Mouse (Mus musculus) erythroid progenitor cell, adult 5-6 weeks (primary cell): ENCODE results near the gene Stx3. TPM values are rescaled to one million over a fixed set of nuclear protein-coding genes. Genes with fewer than 3 reads are reported as not detected.

ENCODE experiments used
- ATAC-seq: replicated peaks from 2 replicates; pipeline ENCODE4 v1.8.0; 2016; ENCODE audit warnings: moderate number of reproducible peaks, mild to moderate bottlenecking, moderate TSS enrichment, inconsistent platforms; ENCODE audit not compliant: poor library complexity, low FRiP score, severe bottlenecking
- total RNA-seq, 2 experiments: library from RNA; stranded (forward) in 1 of 2; stranded (reverse) in 1 of 2; fragments of 150-400 nt in 1 of 2; fragments of 186-747, 209-891 nt in 1 of 2; gene quantifications; 2 replicates each; pipeline versions ENCODE4 v1.2.3 to v1.2.4; 2015 to 2017; ENCODE audit warnings: low replicate concordance in 2 of 2

The Stx3 gene
- total RNA-seq, 2 experiments from 2014 or later = 6.0 TPM; not detected in 1

GRCm38 (mm10) chr19:11810003-11810758 is 9.0 kb downstream of the Stx3 start:
- no peak for ATAC-seq

- ATAC-seq = no peak
Observed at GRCm38 (mm10) chr19:11808452-11808851, 10.8 kb downstream of the Stx3 start.

GRCm38 (mm10) chr19:11807822-11808221 is 11.4 kb downstream of the Stx3 start:
- no peak for ATAC-seq

GRCm38 (mm10) chr19:11807251-11807650 is 12.0 kb downstream of the Stx3 start:
- no peak for ATAC-seq

GRCm38 (mm10) chr19:11804423-11804822 is 14.8 kb downstream of the Stx3 start:
- ATAC-seq = no peak

- 0 out of 2 replicates have a peak, but pooled peaks have one; percentile 42 for ATAC-seq
Observed at GRCm38 (mm10) chr19:11800531-11801315, 18.5 kb downstream of the Stx3 start.

GRCm38 (mm10) chr19:11794447-11794846 is 24.8 kb downstream of the Stx3 start:
- ATAC-seq = no peak

- ATAC-seq = no peak
Observed at GRCm38 (mm10) chr19:11793741-11794359, 25.4 kb downstream of the Stx3 start.

GRCm38 (mm10) chr19:11791825-11792224 is 27.4 kb downstream of the Stx3 start:
- ATAC-seq = no peak

- ATAC-seq = no peak
Observed at GRCm38 (mm10) chr19:11788876-11789275, 30.3 kb downstream of the Stx3 start.

GRCm38 (mm10) chr19:11787826-11788225 is 31.4 kb downstream of the Stx3 start:
- ATAC-seq = no peak

GRCm38 (mm10) chr19:11785409-11786154 is 33.6 kb downstream of the Stx3 start:
- no peak for ATAC-seq

- 0 out of 2 replicates have a peak, but pooled peaks have one; percentile 59 for ATAC-seq
Observed at GRCm38 (mm10) chr19:11777191-11777865, 41.9 kb downstream of the Stx3 start.

GRCm38 (mm10) chr19:11770205-11770892 is 48.9 kb downstream of the Stx3 start, which contains the start of gene Mrpl16:
Mrpl16 (plus strand) TSS chr19:11770391.
- ATAC-seq = peak; percentile 95

- ATAC-seq = no peak
Observed at GRCm38 (mm10) chr19:11769257-11769920, 49.8 kb downstream of the Stx3 start.

GRCm38 (mm10) chr19:11768163-11768562 is 51.0 kb downstream of the Stx3 start:
- no peak for ATAC-seq

- no peak for ATAC-seq
Observed at GRCm38 (mm10) chr19:11766413-11766812, 52.8 kb downstream of the Stx3 start.

- ATAC-seq = no peak
Observed at GRCm38 (mm10) chr19:11765059-11765458, 54.1 kb downstream of the Stx3 start.
